ENCODE assay signal across 8 mouse cellular contexts in the genomic region with DNA sequence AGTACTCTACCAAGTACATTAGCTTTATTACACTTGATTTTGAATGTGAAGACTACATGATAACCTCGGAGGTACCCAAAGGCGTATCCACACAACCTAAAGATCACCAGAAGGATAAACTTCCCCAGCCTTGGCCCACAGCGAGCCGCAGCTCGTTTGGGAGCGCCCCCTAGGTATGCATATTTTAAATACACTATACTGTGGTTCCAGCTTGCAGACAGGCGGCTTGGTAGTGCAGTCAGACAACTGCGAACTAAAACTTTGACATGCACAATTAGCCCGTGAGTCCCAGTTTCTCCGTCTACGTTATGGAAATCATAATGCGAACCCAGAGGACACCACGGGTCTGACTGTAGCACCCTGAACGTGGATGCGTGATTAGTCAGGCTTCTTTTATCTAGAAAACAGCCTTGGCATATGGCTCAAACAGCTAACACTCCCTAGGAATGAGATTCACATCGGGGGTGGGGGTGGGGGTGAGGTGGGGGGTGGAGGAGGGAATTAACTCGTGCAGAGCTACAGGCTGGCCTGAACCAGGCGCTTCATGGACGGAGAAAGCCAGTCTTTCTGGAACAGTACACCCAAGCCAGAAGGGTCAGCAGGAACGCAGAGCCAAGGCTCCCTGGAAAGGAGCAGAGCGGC. TPM values are rescaled to one million over a fixed set of nuclear protein-coding genes. Genes with fewer than 3 reads are reported as not detected.
DNase-seq lines count a peak whose midpoint lies in the region; ATAC-seq lines count a peak whose summit lies in the region.

No protein-coding gene starts in this region.

- no peaks in the 10 kb centered on the region for H3K9me3 ChIP-seq in forebrain, embryonic 14.5 days (replicated peaks; ENCODE audit: control insufficient read depth, low read length)
- H3K9me3 ChIP-seq in liver, embryonic 16.5 days (replicated peaks; ENCODE audit: control insufficient read depth, low read length): no peaks in the 10 kb centered on the region
- no peaks in the 10 kb centered on the region for H3K9me3 ChIP-seq in neural tube, embryonic 12.5 days

- H3K27me3 ChIP-seq in forebrain, embryonic 14.5 days (replicated peaks; ENCODE audit: control insufficient read depth, insufficient read depth, low read length): no peaks in the 10 kb centered on the region
- H3K27me3 ChIP-seq in liver, embryonic 16.5 days (ENCODE audit: control insufficient read depth, insufficient read depth, low read depth, low read length): no peaks in the 10 kb centered on the region
- H3K27me3 ChIP-seq in neural tube, embryonic 12.5 days (replicated peaks): no peaks in the 10 kb centered on the region

- peak overlapping the region; percentile 83 for H3K4me2 ChIP-seq in forebrain, embryonic 14.5 days (ENCODE audit: low read length)
- H3K4me2 ChIP-seq in liver, embryonic 16.5 days (ENCODE audit: low read depth, low read length): peak overlapping the region; percentile 67
- H3K4me2 ChIP-seq in neural tube, embryonic 12.5 days (replicated peaks): peak overlapping the region; percentile 84

- peak overlapping the region; percentile 51 for H3K9ac ChIP-seq in forebrain, embryonic 14.5 days (ENCODE audit: low read length)
- H3K9ac ChIP-seq in liver, embryonic 16.5 days (ENCODE audit: low read depth, low read length): peak overlapping the region; percentile 31
- H3K9ac ChIP-seq in neural tube, embryonic 12.5 days: peak overlapping the region; percentile 47

- H3K4me3 ChIP-seq in forebrain, embryonic 14.5 days (ENCODE audit: low read depth, low read length): peak overlapping the region; percentile 39
- H3K4me3 ChIP-seq in liver, embryonic 16.5 days (ENCODE audit: low read depth, low read length): peak overlapping the region; percentile 62
- H3K4me3 ChIP-seq in neural tube, embryonic 12.5 days: peak overlapping the region; percentile 48

- peaks cover 6% of the 10 kb centered on the region for H3K4me1 ChIP-seq in forebrain, embryonic 14.5 days (ENCODE audit: control insufficient read depth, insufficient read depth, low read length)
- no peaks in the 10 kb centered on the region; the same call in 1 of the 2 replicates for H3K4me1 ChIP-seq in liver, embryonic 16.5 days (ENCODE audit: control insufficient read depth, low read depth, low read length)
- peaks cover 12% of the 10 kb centered on the region for H3K4me1 ChIP-seq in neural tube, embryonic 12.5 days

- no peak overlapping the region for H3K27ac ChIP-seq in forebrain, embryonic 14.5 days (ENCODE audit: low read depth, low read length)
- no peak overlapping the region for H3K27ac ChIP-seq in liver, embryonic 16.5 days (ENCODE audit: low read length)
- H3K27ac ChIP-seq in neural tube, embryonic 12.5 days: no peak overlapping the region

- peak; percentile 53 for DNase-seq in cerebellum, adult 9-10 months
- DNase-seq in cerebellum, adult 11-12 months: no peak
- DNase-seq in T-cell, adult 2 months (ENCODE audit: low spot score): peak; percentile 6
- DNase-seq in forebrain, embryonic 14.5 days (ENCODE audit: low spot score): peak; percentile 66
- DNase-seq in induced T-regulatory cell, adult 2 months (ENCODE audit: low read depth): peak; percentile 24
- DNase-seq in natural killer cell, adult 2 months (ENCODE audit: low spot score in 2 of 2): no peak

- ATAC-seq in forebrain, embryonic 14.5 days: peak; percentile 55
- ATAC-seq in liver, embryonic 16.5 days (ENCODE audit: low read depth): no peak
- peak; percentile 58 for ATAC-seq in neural tube, embryonic 12.5 days (ENCODE audit: low FRiP score, low read depth)

- no peaks in the 10 kb centered on the region for H3K36me3 ChIP-seq in forebrain, embryonic 14.5 days (ENCODE audit: control insufficient read depth, insufficient read depth, low read length)
- H3K36me3 ChIP-seq in liver, embryonic 16.5 days (ENCODE audit: control insufficient read depth, insufficient read depth): no peaks in the 10 kb centered on the region
- no peaks in the 10 kb centered on the region for H3K36me3 ChIP-seq in neural tube, embryonic 12.5 days

- WGBS in forebrain, embryonic 14.5 days: 4% methylated on average over 21 of the region's 21 CpGs
- 2% methylated on average over 21 of the region's 21 CpGs for WGBS in liver, embryonic 16.5 days (ENCODE audit: insufficient replicate concordance)
- WGBS in neural tube, embryonic 12.5 days: 5% methylated on average over 21 of the region's 21 CpGs

RNA-seq across cellular contexts. Expression of a gene that starts 0.7 kb away (rescaled TPM):
- 0.98 and 1.0 TPM in 2 replicates for polyA plus RNA-seq in forebrain, embryonic 14.5 days (2014; fragmentation: Nextera tagmentation; extraction: Ambion mirVana)
- polyA plus RNA-seq in liver, embryonic 16.5 days (2015; fragmentation: Nextera tagmentation; extraction: Ambion mirVana): 0.08 and 0.09 TPM in 2 replicates
- polyA plus RNA-seq in neural tube, embryonic 12.5 days (2016; fragmentation: Nextera tagmentation; extraction: Ambion mirVana): 2.2 TPM in 2 replicates

RNA-seq across cellular contexts. Expression of a gene that starts 58.5 kb away (rescaled TPM):
- polyA plus RNA-seq in forebrain, embryonic 14.5 days (2014; fragmentation: Nextera tagmentation; extraction: Ambion mirVana): 0.14 TPM in 1 of 2 replicates, not detected in the other
- polyA plus RNA-seq in liver, embryonic 16.5 days (2015; fragmentation: Nextera tagmentation; extraction: Ambion mirVana): not detected in 2 replicates
- not detected in 2 replicates for polyA plus RNA-seq in neural tube, embryonic 12.5 days (2016; fragmentation: Nextera tagmentation; extraction: Ambion mirVana)

Comparison
In these comparisons a context has a peak if more than half of its experiments do, and no peak if none do; other contexts are left out.
1. DNase-seq: peak in cerebellum, adult 9-10 months (single experiment), T-cell, adult 2 months (single experiment), forebrain, embryonic 14.5 days (single experiment) and induced T-regulatory cell, adult 2 months (single experiment); none in cerebellum, adult 11-12 months (single experiment) and natural killer cell, adult 2 months (0 of 2).
2. Peak in every context shown above with its lines, with median percentiles within 50 percentile points of each other: H3K4me2 ChIP-seq, H3K4me3 ChIP-seq and H3K9ac ChIP-seq.